Mouse (Mus musculus): Measurements from ENCODE around the gene Hyou1.
"Not testable (repeated sequence)": the region's sequence is repeated elsewhere in the genome, so short reads cannot be mapped to it uniquely, and the experiment has no call there.

The Hyou1 gene

GRCm38 (mm10) chr9:44351396-44351795 lies 27.9 kb upstream of the Hyou1 start:
- DNase-seq (ENCODE audit: low read depth) = no peak

- DNase-seq (ENCODE audit: low read depth) = no peak
Measured at GRCm38 (mm10) chr9:44352337-44352736, 27.0 kb upstream of the Hyou1 start.

- no peak for DNase-seq (ENCODE audit: low read depth)
Measured at GRCm38 (mm10) chr9:44353142-44353541, 26.1 kb upstream of the Hyou1 start.

- DNase-seq (ENCODE audit: low read depth) = peak; percentile 59
Measured at GRCm38 (mm10) chr9:44357207-44357606, 22.1 kb upstream of the Hyou1 start.

- peak; percentile 97 for DNase-seq (ENCODE audit: low read depth)
Measured at GRCm38 (mm10) chr9:44361190-44361917, 17.9 kb upstream of the Hyou1 start, which contains the start of gene Vps11. Gene Vps11 (minus strand): TSS chr9:44361670.

- DNase-seq (ENCODE audit: low read depth) = not testable (repeated sequence)
Measured at GRCm38 (mm10) chr9:44361931-44362330, 17.4 kb upstream of the Hyou1 start.

- peak; percentile 58 for DNase-seq (ENCODE audit: low read depth)
Measured at GRCm38 (mm10) chr9:44364480-44364879, 14.8 kb upstream of the Hyou1 start.

- no peak for DNase-seq (ENCODE audit: low read depth)
Measured at GRCm38 (mm10) chr9:44373386-44373785, 5.9 kb upstream of the Hyou1 start.

GRCm38 (mm10) chr9:44376141-44376540 lies 3.1 kb upstream of the Hyou1 start:
- no peak for DNase-seq (ENCODE audit: low read depth)

GRCm38 (mm10) chr9:44377335-44377734 lies 2.0 kb upstream of the Hyou1 start:
- not testable (repeated sequence) for DNase-seq (ENCODE audit: low read depth)

GRCm38 (mm10) chr9:44378153-44378730 lies 1.0 kb upstream of the Hyou1 start:
- DNase-seq (ENCODE audit: low read depth) = no peak

GRCm38 (mm10) chr9:44379862-44380261 lies 572 bp downstream of the Hyou1 start:
- no peak for DNase-seq (ENCODE audit: low read depth)

- DNase-seq (ENCODE audit: low read depth) = no peak
Measured at GRCm38 (mm10) chr9:44384596-44384995, 5.3 kb downstream of the Hyou1 start.

- no peak for DNase-seq (ENCODE audit: low read depth)
Measured at GRCm38 (mm10) chr9:44387221-44387620, 7.9 kb downstream of the Hyou1 start.

- DNase-seq (ENCODE audit: low read depth) = peak; percentile 57
Measured at GRCm38 (mm10) chr9:44389273-44389672, 10.0 kb downstream of the Hyou1 start.

GRCm38 (mm10) chr9:44391466-44391865 lies 12.2 kb downstream of the Hyou1 start:
- peak; percentile 82 for DNase-seq (ENCODE audit: low read depth)

GRCm38 (mm10) chr9:44396684-44397411 lies 17.6 kb downstream of the Hyou1 start, which contains the start of gene Slc37a4:
Gene Slc37a4 (plus strand): TSS chr9:44396852.
- peak; percentile 92 for DNase-seq (ENCODE audit: low read depth)

GRCm38 (mm10) chr9:44398087-44398486 lies 18.8 kb downstream of the Hyou1 start:
- no peak for DNase-seq (ENCODE audit: low read depth)

- DNase-seq (ENCODE audit: low read depth) = no peak
Measured at GRCm38 (mm10) chr9:44398551-44398950, 19.3 kb downstream of the Hyou1 start.

GRCm38 (mm10) chr9:44399114-44399794 lies 20.0 kb downstream of the Hyou1 start:
- DNase-seq (ENCODE audit: low read depth) = no peak

GRCm38 (mm10) chr9:44399795-44400114 lies 20.5 kb downstream of the Hyou1 start:
- no peak for DNase-seq (ENCODE audit: low read depth)

- no peak for DNase-seq (ENCODE audit: low read depth)
Measured at GRCm38 (mm10) chr9:44401081-44401480, 21.8 kb downstream of the Hyou1 start.

Data from NIH3T3 (cell line).